8 mouse cellular contexts compared by ENCODE assay signal in the genomic region with DNA sequence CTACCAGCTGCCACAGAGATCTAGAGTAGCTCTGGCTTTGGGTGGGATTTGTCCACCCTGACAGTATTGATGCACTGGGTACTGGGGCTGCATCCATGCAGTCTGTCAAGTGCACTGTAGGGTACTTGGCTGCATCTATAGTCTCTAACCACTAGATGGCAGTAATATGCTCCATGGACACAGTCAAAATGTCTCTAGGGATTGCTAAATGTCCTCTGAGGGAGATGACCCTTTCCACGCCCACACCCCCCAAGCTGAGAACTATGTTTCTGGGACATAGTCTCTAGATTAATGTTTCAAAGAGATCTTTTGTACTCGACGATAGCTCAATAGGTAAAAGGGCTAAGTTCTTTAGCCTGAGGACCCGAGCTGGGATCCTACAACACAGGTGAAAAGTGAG. TPM values are rescaled to one million over a fixed set of nuclear protein-coding genes. Genes with fewer than 3 reads are reported as not detected.
A peak's percentile ranks its signal among the peaks of the same experiment; 100 is the strongest.
DNase-seq lines count a peak whose midpoint lies in the region; ATAC-seq and TF ChIP-seq lines count a peak whose summit lies in the region.

No protein-coding gene starts in this region.

- H3K4me1 ChIP-seq in stomach, postnatal 0 days (replicated peaks; ENCODE audit: control insufficient read depth, insufficient read depth) = no peaks in the 10 kb centered on the region

- no peaks in the 10 kb centered on the region for H3K27me3 ChIP-seq in stomach, postnatal 0 days (ENCODE audit: control insufficient read depth, insufficient read depth, low read length)

- intact Hi-C loops in gastrocnemius, adult 2 months (cut with DNase I) = loop anchor here (1.0 kb wide), 1 partner anchor 210 kb away; no protein-coding TSS in a partner anchor

- H3K4me3 ChIP-seq in gastrocnemius, adult 2 months = no peak overlapping the region
- no peak overlapping the region for H3K4me3 ChIP-seq in stomach, postnatal 0 days (ENCODE audit: low read depth, low read length)

- no peaks in the 10 kb centered on the region for H3K36me3 ChIP-seq in stomach, postnatal 0 days (ENCODE audit: control insufficient read depth, insufficient read depth, low read length)

- no peaks in the 10 kb centered on the region for H3K9me3 ChIP-seq in stomach, postnatal 0 days (ENCODE audit: control insufficient read depth, low read length)

- no peak overlapping the region for H3K27ac ChIP-seq in gastrocnemius, adult 2 months
- H3K27ac ChIP-seq in stomach, postnatal 0 days (replicated peaks) = no peak overlapping the region

- TF ChIP-seq EP300 in stomach, postnatal 0 days (optimal IDR thresholded peaks at IDR 0.05) = no peak

- ATAC-seq in stomach, postnatal 0 days (ENCODE audit: low FRiP score, low TSS enrichment) = no peak

- H3K4me2 ChIP-seq in stomach, postnatal 0 days (replicated peaks; ENCODE audit: low read depth) = no peak overlapping the region

- DNase-seq in gastrocnemius, adult 2 months = no peak
- DNase-seq in gastrocnemius, postnatal 4 days (ENCODE audit: low spot score in 2 of 2) = no peak
- DNase-seq in 416B (ENCODE audit: low read depth) (peak; percentile 66), adipocyte (ENCODE audit: low spot score) (peak; percentile 45)
- DNase-seq in hindlimb bud, embryonic 11.5 days (ENCODE audit: extremely low spot score, low read depth, low spot score) = peak; percentile 16
- DNase-seq in stomach, postnatal 0 days (ENCODE audit: low spot score) = no peak
- DNase-seq in spleen, adult 12 weeks (ENCODE audit: low spot score) = no peak
- DNase-seq in right cerebral cortex, postnatal 25 days = no peak

- no peak overlapping the region for H3K9ac ChIP-seq in stomach, postnatal 0 days (ENCODE audit: low read length)

- peak; percentile 86 for TF ChIP-seq CTCF in gastrocnemius, adult 2 months (IDR thresholded peaks at IDR 0.05)
- peak; percentile 83 for TF ChIP-seq CTCF in stomach, postnatal 0 days (IDR thresholded peaks at IDR 0.05; ENCODE audit: low read depth)

- 26% methylated on average over 4 of the region's 4 CpGs for WGBS in stomach, postnatal 0 days

RNA-seq across cellular contexts. Expression of a gene that starts 42.8 kb away (rescaled TPM):
- total RNA-seq in gastrocnemius, adult 2 months (2021) = 1 to 10 TPM; 6.1 to 9.8 TPM
- total RNA-seq in gastrocnemius, postnatal 4 days (2021) = 10 to 100 TPM; 38.0 to 42.3 TPM
- polyA plus RNA-seq in stomach, postnatal 0 days (2015; fragmentation: Nextera tagmentation; extraction: Ambion mirVana) = 10.3 and 12.2 TPM in 2 replicates

Comparison
In these comparisons a context has a peak if more than half of its experiments do, and no peak if none do; other contexts are left out.
1. DNase-seq: peak in 416B (single experiment), adipocyte (single experiment) and hindlimb bud, embryonic 11.5 days (single experiment); none in gastrocnemius, adult 2 months (single experiment), gastrocnemius, postnatal 4 days (0 of 2), stomach, postnatal 0 days (single experiment), spleen, adult 12 weeks (single experiment) and right cerebral cortex, postnatal 25 days (single experiment).